Mouse (Mus musculus) embryonic stem cell, embryonic (primary cell): ENCODE measurements around the gene Lnx2.

ENCODE experiments used
- CTCF ChIA-PET, 4 experiments: fragments of 300-600 bp in 2 of 4; fragments of 350-600 bp in 2 of 4; sonication (Branson Sonifier 250); formaldehyde crosslinking; loops; one replicate each; lab custom pipeline; 2022; ENCODE audit warnings: inconsistent platforms in 2 of 4; lab: Charles Lee
- POLR2A ChIA-PET, 4 experiments: fragments of 300-600 bp in 2 of 4; fragments of 350-600 bp in 2 of 4; sonication (Branson Sonifier 250); formaldehyde crosslinking; loops; one replicate each; lab custom pipeline; 2022; ENCODE audit warnings: antibody characterized with exemption in 4 of 4, inconsistent platforms in 1 of 4; lab: Charles Lee

The Lnx2 gene

GRCm38 (mm10) chr5:147089836-147090235 is 13.4 kb upstream of the Lnx2 start:
- POLR2A ChIA-PET = interaction anchor here in 3 of 4 experiments (0.6 to 1.3 kb wide), 5 partner anchors 8 to 204 kb away, joined by 3 to 9 read pairs (median 3); partner anchors contain the start of genes Lnx2 (in 2 of the 3) and Polr1d (in 2 of the 3)
- CTCF ChIA-PET = interaction anchor here in 1 of 4 experiments (0.6 to 0.8 kb wide), 2 partner anchors 67 to 150 kb away, joined by 3 to 5 read pairs; no protein-coding TSS in a partner anchor

DNA sequence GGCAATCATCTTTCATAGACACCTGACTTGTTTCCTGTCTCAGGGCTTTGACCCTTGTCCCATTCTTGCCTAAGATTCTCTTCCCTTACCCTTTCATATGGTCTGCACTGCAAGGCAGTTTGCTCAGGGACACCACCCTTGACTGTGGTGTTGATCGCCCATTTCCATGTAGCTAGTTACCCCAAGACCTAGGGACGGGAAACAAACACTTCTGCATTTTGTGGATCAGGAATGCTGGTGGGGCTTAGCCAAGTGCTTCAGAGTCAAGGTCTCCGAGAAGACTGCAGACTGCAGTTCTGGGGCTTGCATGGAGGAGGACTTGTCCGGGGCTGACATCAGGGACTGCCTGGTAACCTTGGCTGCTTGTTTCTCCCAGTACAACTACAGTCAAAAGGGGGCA is 10.4 kb upstream of the Lnx2 start:
- CTCF ChIA-PET = interaction anchor here in 1 of 4 experiments (1.0 kb wide), 1 partner anchor 206 kb away, joined by 5 read pairs; no protein-coding TSS in a partner anchor
- POLR2A ChIA-PET = interaction anchor here in 2 of 4 experiments (0.9 to 1.0 kb wide), 2 partner anchors 8 to 15 kb away, joined by 3 read pairs; no protein-coding TSS in a partner anchor

- CTCF ChIA-PET = interaction anchor here in 1 of 4 experiments (1.0 kb wide), 1 partner anchor 208 kb away, joined by 5 read pairs; no protein-coding TSS in a partner anchor
- POLR2A ChIA-PET = interaction anchor here in 2 of 4 experiments (1.3 to 2.0 kb wide), 3 partner anchors 9 to 24 kb away, joined by 3 to 5 read pairs (median 4); partner anchors contain the start of genes Lnx2 (in 1 of the 2) and Polr1d (in 1 of the 2)
These were observed 9.0 kb upstream of the Lnx2 start for GRCm38 (mm10) chr5:147085201-147085894.

- ChIA-PET CTCF (interaction anchor here in 1 of 4 experiments (0.8 kb wide), 1 partner anchor 175 kb away, joined by 3 read pairs; no protein-coding TSS in a partner anchor), POLR2A (interaction anchor here in 3 of 4 experiments (0.6 to 2.0 kb wide), 11 partner anchors 9 to 242 kb away, joined by 3 to 9 read pairs (median 3); no protein-coding TSS in a partner anchor)
These were observed 1.9 kb upstream of the Lnx2 start for GRCm38 (mm10) chr5:147078110-147078900.

DNA sequence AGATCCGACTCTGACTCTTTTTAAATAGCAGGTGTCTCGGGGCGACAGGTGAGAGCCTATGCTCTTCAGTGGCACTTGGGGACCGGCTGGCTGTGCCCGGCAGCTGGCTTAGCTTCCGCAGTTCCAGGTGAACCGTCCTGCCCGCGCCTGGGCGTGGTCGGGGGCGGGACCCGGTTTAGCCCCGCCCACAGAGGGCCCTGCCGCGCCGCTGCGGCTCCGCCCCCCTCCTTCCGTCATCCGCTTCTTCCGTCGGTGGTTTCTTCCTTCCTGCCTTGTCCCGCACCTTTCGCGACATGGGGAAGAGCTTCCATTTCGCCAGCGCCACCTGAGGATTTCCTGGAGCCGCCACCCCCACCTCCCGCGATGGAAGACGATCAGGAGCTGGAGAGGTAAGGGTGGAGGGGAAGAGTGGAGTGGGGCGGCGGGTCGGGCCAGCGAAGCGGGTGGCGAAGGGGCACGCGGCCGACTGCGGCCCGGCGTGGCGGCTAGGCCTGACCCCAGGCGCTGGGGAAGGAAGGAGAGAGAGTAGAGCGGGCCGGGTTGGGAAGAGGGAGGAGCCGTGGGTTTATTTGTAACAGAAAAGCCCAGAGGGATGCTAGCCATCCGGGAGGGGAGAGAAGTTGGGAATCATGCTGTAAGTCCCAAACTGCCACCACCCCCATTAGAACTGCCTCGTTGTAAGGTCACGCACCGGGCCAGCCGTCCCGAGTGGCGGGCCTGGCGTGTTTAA is 1.1 kb upstream of the Lnx2 start:
- ChIA-PET CTCF (interaction anchor here in 2 of 4 experiments (0.6 to 1.2 kb wide), 3 partner anchors 55 to 242 kb away, joined by 3 to 4 read pairs (median 3); no protein-coding TSS in a partner anchor), POLR2A (interaction anchor here in 3 of 4 experiments (0.5 to 2.6 kb wide), 38 partner anchors 8 to 803 kb away, joined by 3 to 13 read pairs (median 4); partner anchors contain the start of genes Rpl21 (in 1 of the 3) and Usp12 (in 1 of the 3))

- POLR2A ChIA-PET = interaction anchor here in 3 of 4 experiments (0.5 to 2.6 kb wide), 38 partner anchors 9 to 804 kb away, joined by 3 to 13 read pairs (median 4); partner anchors contain the start of genes Rpl21 (in 1 of the 3) and Usp12 (in 1 of the 3)
- CTCF ChIA-PET = interaction anchor here in 2 of 4 experiments (0.9 to 1.2 kb wide), 2 partner anchors 216 to 243 kb away, joined by 3 read pairs; no protein-coding TSS in a partner anchor
These were observed 396 bp upstream of the Lnx2 start, which contains the start of gene Polr1d for GRCm38 (mm10) chr5:147076799-147077165. Gene Polr1d (plus strand): TSS chr5:147077050.

DNA sequence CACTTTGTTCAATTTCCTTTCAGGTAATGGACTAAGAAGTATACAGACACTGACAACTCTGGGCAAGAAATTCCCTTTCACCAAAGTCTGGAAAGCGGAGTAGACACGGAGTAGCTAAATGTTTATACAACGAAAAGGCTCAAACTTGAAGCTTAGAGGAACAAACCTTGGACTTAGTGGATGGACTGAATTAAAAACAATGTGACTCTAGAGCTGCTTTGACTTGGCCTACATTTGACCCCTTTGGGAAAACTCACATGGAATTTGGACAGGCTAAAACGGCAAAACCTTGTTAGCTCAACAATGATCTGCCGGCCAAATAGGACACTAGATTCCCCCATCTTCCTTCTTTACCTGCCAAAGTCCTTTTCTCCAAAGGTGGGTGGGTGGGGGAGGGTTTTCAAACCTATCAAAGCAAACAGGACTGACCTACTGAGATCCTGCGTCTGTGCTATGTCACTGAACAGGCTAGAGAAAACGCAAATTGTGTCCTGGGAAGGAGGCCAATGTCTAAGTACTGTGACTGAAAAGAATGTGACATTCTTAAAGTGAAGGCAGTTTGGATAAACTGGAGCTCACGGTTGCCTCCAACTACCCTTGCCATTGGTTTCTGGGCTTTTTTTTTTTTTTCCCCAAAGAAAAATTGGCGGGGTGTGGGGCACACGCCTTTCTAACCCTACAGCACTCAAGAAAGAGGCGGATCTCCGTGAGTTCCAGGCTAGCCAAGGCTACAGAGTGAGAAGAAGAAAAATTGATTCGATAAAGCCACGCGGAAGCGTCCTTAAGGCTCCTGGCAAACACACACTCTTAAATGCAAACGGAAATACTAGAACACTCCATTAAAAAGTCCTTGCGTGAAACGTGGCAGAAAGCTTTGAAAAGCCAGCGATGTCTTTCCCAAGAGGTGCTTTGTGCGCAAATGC is 1.0 kb downstream of the Lnx2 start:
- CTCF ChIA-PET = interaction anchor here in 3 of 4 experiments (0.6 to 0.7 kb wide), 4 partner anchors 21 to 476 kb away, joined by 4 to 7 read pairs (median 6); no protein-coding TSS in a partner anchor
- POLR2A ChIA-PET = interaction anchor here in 2 of 4 experiments (0.7 to 2.6 kb wide), 15 partner anchors 9 to 408 kb away, joined by 3 to 13 read pairs (median 3); no protein-coding TSS in a partner anchor

GRCm38 (mm10) chr5:147073805-147074204 is 2.6 kb downstream of the Lnx2 start:
- ChIA-PET POLR2A (interaction anchor here in 1 of 4 experiments (1.4 kb wide), 1 partner anchor 17 kb away, joined by 4 read pairs; no protein-coding TSS in a partner anchor), CTCF (no interaction called here)

DNA sequence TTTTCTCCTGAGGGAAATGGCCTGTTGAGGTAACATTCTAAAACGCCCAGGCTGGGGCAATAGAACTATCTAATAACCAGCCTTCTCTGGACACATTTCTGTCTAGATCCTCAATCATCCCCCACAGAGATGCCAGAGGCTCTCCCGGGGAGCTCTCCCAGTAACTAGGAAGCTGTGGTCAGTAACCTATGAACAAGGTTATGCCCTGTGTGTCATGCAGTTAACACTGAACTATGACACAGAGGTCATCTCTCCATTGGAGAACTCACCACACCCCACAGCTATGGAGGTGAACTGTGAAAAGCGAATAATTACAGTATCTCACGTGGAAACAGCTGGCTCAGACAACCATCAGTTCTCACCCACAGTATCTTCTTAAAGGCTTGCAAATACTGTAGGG is 4.5 kb downstream of the Lnx2 start:
- ChIA-PET POLR2A (interaction anchor here in 2 of 4 experiments (0.5 to 1.4 kb wide), 6 partner anchors 8 to 533 kb away, joined by 3 to 6 read pairs (median 3); no protein-coding TSS in a partner anchor), CTCF (no interaction called here)

GRCm38 (mm10) chr5:147070791-147071516 is 5.4 kb downstream of the Lnx2 start:
- ChIA-PET POLR2A (no interaction called here), CTCF (no interaction called here)

DNA sequence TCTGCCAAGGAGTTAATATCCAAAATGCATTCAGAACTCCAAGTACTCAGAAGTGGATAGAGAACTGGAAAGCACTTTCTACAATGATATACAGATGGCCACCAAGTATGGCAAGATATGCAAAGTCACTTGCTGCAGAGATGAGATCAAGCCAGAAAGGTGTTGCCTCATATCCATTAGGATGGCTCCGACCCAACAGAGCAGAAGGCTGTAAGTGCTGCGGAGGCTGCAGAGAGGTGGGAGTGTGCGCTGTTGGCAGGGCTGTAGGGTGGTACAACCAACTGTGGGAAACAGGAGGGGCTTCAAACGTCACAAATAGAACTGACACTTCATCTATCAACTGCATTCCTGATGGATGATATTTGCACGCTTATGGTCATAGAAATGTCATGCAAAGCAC is 7.5 kb downstream of the Lnx2 start:
- POLR2A ChIA-PET = interaction anchor here in 1 of 4 experiments (0.6 to 1.4 kb wide), 2 partner anchors 8 to 355 kb away, joined by 3 to 5 read pairs; partner anchors contain the start of gene Polr1d
- CTCF ChIA-PET = no interaction called here

GRCm38 (mm10) chr5:147066965-147067364 is 9.4 kb downstream of the Lnx2 start:
- CTCF ChIA-PET = no interaction called here

GRCm38 (mm10) chr5:147066129-147066528 is 10.3 kb downstream of the Lnx2 start:
- CTCF ChIA-PET = interaction anchor here in 2 of 4 experiments (0.6 to 1.0 kb wide), 2 partner anchors 101 to 1951 kb away, joined by 3 to 4 read pairs; no protein-coding TSS in a partner anchor
- POLR2A ChIA-PET = interaction anchor here in 2 of 4 experiments (1.2 to 1.7 kb wide), 4 partner anchors 9 to 10 kb away, joined by 3 to 13 read pairs (median 4); partner anchors contain the start of genes Lnx2 (in 2 of the 2) and Polr1d (in 2 of the 2)

More at GRCm38 (mm10) chr5:147066965-147067364, 9.4 kb downstream of the Lnx2 start:
- POLR2A ChIA-PET = interaction anchor here in 3 of 4 experiments (0.5 to 1.7 kb wide), 5 partner anchors 8 to 163 kb away, joined by 3 to 13 read pairs (median 4); partner anchors contain the start of genes Lnx2 (in 2 of the 3) and Polr1d (in 2 of the 3)

- ChIA-PET CTCF (no interaction called here), POLR2A (interaction anchor here in 1 of 4 experiments (0.6 to 2.1 kb wide), 4 partner anchors 9 to 1823 kb away, joined by 3 to 5 read pairs (median 3); partner anchors contain the start of genes Lnx2 and Polr1d)
These were observed 13.1 kb downstream of the Lnx2 start for GRCm38 (mm10) chr5:147063215-147063661.

DNA sequence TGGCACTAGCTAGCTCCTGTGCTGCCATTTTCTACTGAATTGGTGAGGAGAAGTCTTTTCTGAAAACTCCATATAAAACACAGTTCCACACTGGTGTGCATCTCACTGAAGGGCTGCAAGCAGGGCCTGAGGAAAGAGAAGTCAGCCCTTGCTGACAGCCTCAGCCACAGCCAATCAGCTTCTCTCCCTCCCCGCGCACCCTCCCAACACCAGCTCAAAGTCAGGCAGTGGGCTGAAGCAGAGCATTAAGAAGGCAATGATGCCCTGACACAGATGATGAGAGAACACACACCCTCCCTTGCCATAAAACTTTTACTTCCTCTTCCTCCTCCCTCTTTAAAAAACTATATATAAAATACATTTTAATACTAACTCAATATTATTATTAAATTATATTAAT is 16.4 kb downstream of the Lnx2 start:
- CTCF ChIA-PET = no interaction called here
- POLR2A ChIA-PET = interaction anchor here in 1 of 4 experiments (0.8 to 1.5 kb wide), 2 partner anchors 14 to 20 kb away, joined by 3 to 4 read pairs; no protein-coding TSS in a partner anchor
